Mouse (Mus musculus): ENCODE data around the gene Cdk1.

Gene Cdk1

GRCm38 (mm10) chr10:69305600-69305999 is 47.1 kb downstream of the Cdk1 start:
- DNase-seq = peak; percentile 78 to 82

- no peak for DNase-seq
Measured at GRCm38 (mm10) chr10:69304819-69305218, 47.9 kb downstream of the Cdk1 start.

GRCm38 (mm10) chr10:69302667-69303066 is 50.1 kb downstream of the Cdk1 start:
- DNase-seq = no peak

GRCm38 (mm10) chr10:69299985-69300384 is 52.8 kb downstream of the Cdk1 start:
- DNase-seq = no peak

GRCm38 (mm10) chr10:69295919-69296318 is 56.8 kb downstream of the Cdk1 start:
- DNase-seq = no peak

GRCm38 (mm10) chr10:69290736-69291135 is 62.0 kb downstream of the Cdk1 start:
- DNase-seq = peak in 1 of 2 experiments; percentile 31

- peak in 1 of 2 experiments; percentile 29 for DNase-seq
Measured at GRCm38 (mm10) chr10:69288720-69289119, 64.0 kb downstream of the Cdk1 start.

- DNase-seq = peak in 1 of 2 experiments; percentile 29
Measured at GRCm38 (mm10) chr10:69288086-69288485, 64.7 kb downstream of the Cdk1 start.

- peak in 1 of 2 experiments; percentile 29 for DNase-seq
Measured at GRCm38 (mm10) chr10:69286939-69287338, 65.8 kb downstream of the Cdk1 start.
